Mouse (Mus musculus): ENCODE measurements around the gene Sh3d21. TPM values are rescaled to one million over a fixed set of nuclear protein-coding genes. Genes with fewer than 3 reads are reported as not detected.
A peak's percentile ranks its signal among the peaks of the same experiment; 100 is the strongest.

The Sh3d21 gene
- total and polyA plus RNA-seq, 3 experiments, result 1.5 to 2.7 (median 2.0) TPM

GRCm38 (mm10) chr4:126149041-126149676, 14.1 kb downstream of the Sh3d21 start:
- 22% methylated on average over 42 of the region's 42 CpGs for WGBS
- H3K4me3 ChIP-seq, result peak overlapping the region; percentile 61
- peak overlapping the region; percentile 95 for H3K27ac ChIP-seq
- intact Hi-C loops (cut with DNase I), result no loop called here
- no peaks in the 10 kb centered on the region for H3K79me2 ChIP-seq (replicated peaks; ENCODE audit: control insufficient read depth, insufficient read depth, low read length)
- H3K4me1 ChIP-seq (ENCODE audit: control insufficient read depth, insufficient read depth, low read length), result peaks cover 20% of the 10 kb centered on the region
- TF ChIP-seq CTCF (IDR thresholded peaks at IDR 0.05), result no peak
- no peak for TF ChIP-seq EP300 (IDR thresholded peaks at IDR 0.05; ENCODE audit: insufficient read depth, low read depth, low read length)
- TF ChIP-seq POLR2A (IDR thresholded peaks at IDR 0.05; ENCODE audit: insufficient read depth, low read depth, low read length), result no peak
- no peaks in the 10 kb centered on the region; the same call in 1 of the 2 replicates for H3K36me3 ChIP-seq (ENCODE audit: control insufficient read depth, insufficient read depth, low read length)
- H3K9ac ChIP-seq (ENCODE audit: low read depth, low read length), result peak overlapping the region; percentile 91
- no peak for DNase-seq
- no peaks in the 10 kb centered on the region for H3K27me3 ChIP-seq (ENCODE audit: control insufficient read depth, insufficient read depth, low read length)

- H3K79me2 ChIP-seq (replicated peaks; ENCODE audit: control insufficient read depth, insufficient read depth, low read length), result no peaks in the 10 kb centered on the region
- H3K27me3 ChIP-seq (ENCODE audit: control insufficient read depth, insufficient read depth, low read length), result no peaks in the 10 kb centered on the region
- peaks cover 20% of the 10 kb centered on the region for H3K4me1 ChIP-seq (ENCODE audit: control insufficient read depth, insufficient read depth, low read length)
- no peaks in the 10 kb centered on the region; the same call in 1 of the 2 replicates for H3K36me3 ChIP-seq (ENCODE audit: control insufficient read depth, insufficient read depth, low read length)
- H3K9ac ChIP-seq (ENCODE audit: low read depth, low read length), result peak overlapping the region; percentile 91
- peak; percentile 86 to 87 for DNase-seq
- TF ChIP-seq CTCF (IDR thresholded peaks at IDR 0.05), result peak; percentile 55
- TF ChIP-seq EP300 (IDR thresholded peaks at IDR 0.05; ENCODE audit: insufficient read depth, low read depth, low read length), result peak; percentile 16; the same call in 1 of the 2 replicates
- peak; percentile 80 for TF ChIP-seq POLR2A (IDR thresholded peaks at IDR 0.05; ENCODE audit: insufficient read depth, low read depth, low read length)
- 2% methylated on average over 65 of the region's 67 CpGs for WGBS
- intact Hi-C loops (cut with DNase I), result no loop called here
- H3K4me3 ChIP-seq, result peak overlapping the region; percentile 61
- H3K27ac ChIP-seq, result peak overlapping the region; percentile 95
Measured at GRCm38 (mm10) chr4:126148161-126148961, 14.9 kb downstream of the Sh3d21 start.

- WGBS, result 15% methylated on average over 24 of the region's 24 CpGs
- peaks cover 20% of the 10 kb centered on the region for H3K4me1 ChIP-seq (ENCODE audit: control insufficient read depth, insufficient read depth, low read length)
- H3K27me3 ChIP-seq (ENCODE audit: control insufficient read depth, insufficient read depth, low read length), result no peaks in the 10 kb centered on the region
- H3K36me3 ChIP-seq (ENCODE audit: control insufficient read depth, insufficient read depth, low read length), result no peaks in the 10 kb centered on the region; the same call in 1 of the 2 replicates
- peak; percentile 72 for DNase-seq
- no peak for TF ChIP-seq EP300 (IDR thresholded peaks at IDR 0.05; ENCODE audit: insufficient read depth, low read depth, low read length)
- TF ChIP-seq POLR2A (IDR thresholded peaks at IDR 0.05; ENCODE audit: insufficient read depth, low read depth, low read length), result no peak
- no peak for TF ChIP-seq CTCF (IDR thresholded peaks at IDR 0.05)
- peak within 1 kb of the TSS; percentile 91 for H3K9ac ChIP-seq (ENCODE audit: low read depth, low read length)
- intact Hi-C loops (cut with DNase I), result loop anchor here (2.0 kb wide), 1 partner anchor 35 kb away; no protein-coding TSS in a partner anchor
- peak within 1 kb of the TSS; percentile 95 for H3K27ac ChIP-seq
- no peaks in the 10 kb centered on the region for H3K79me2 ChIP-seq (replicated peaks; ENCODE audit: control insufficient read depth, insufficient read depth, low read length)
- H3K4me3 ChIP-seq, result peak within 1 kb of the TSS; percentile 61
Measured at GRCm38 (mm10) chr4:126147533-126148160, 15.6 kb downstream of the Sh3d21 start, which contains the start of gene Eva1b. Gene Eva1b, plus strand, starts transcription at chr4:126147744.

- no peak overlapping the region for H3K9ac ChIP-seq (ENCODE audit: low read depth, low read length)
- TF ChIP-seq EP300 (IDR thresholded peaks at IDR 0.05; ENCODE audit: insufficient read depth, low read depth, low read length) (no peak), POLR2A (IDR thresholded peaks at IDR 0.05; ENCODE audit: insufficient read depth, low read depth, low read length) (no peak), CTCF (IDR thresholded peaks at IDR 0.05) (no peak)
- no peaks in the 10 kb centered on the region for H3K79me2 ChIP-seq (replicated peaks; ENCODE audit: control insufficient read depth, insufficient read depth, low read length)
- intact Hi-C loops (cut with DNase I), result loop anchor here (2.0 kb wide), 1 partner anchor 34 kb away; no protein-coding TSS in a partner anchor
- no peaks in the 10 kb centered on the region for H3K27me3 ChIP-seq (ENCODE audit: control insufficient read depth, insufficient read depth, low read length)
- DNase-seq, result no peak
- 67% methylated on average over 9 of the region's 9 CpGs for WGBS
- H3K4me3 ChIP-seq, result no peak overlapping the region
- H3K36me3 ChIP-seq (ENCODE audit: control insufficient read depth, insufficient read depth, low read length), result no peaks in the 10 kb centered on the region; the same call in 1 of the 2 replicates
- peaks cover 20% of the 10 kb centered on the region for H3K4me1 ChIP-seq (ENCODE audit: control insufficient read depth, insufficient read depth, low read length)
- H3K27ac ChIP-seq, result peak overlapping the region; percentile 95
Measured at GRCm38 (mm10) chr4:126146974-126147532, 16.2 kb downstream of the Sh3d21 start.

GRCm38 (mm10) chr4:126145396-126145795, 17.9 kb downstream of the Sh3d21 start:
- Histone ChIP-seq H3K4me1 (ENCODE audit: control insufficient read depth, insufficient read depth, low read length) (peaks cover 18% of the 10 kb centered on the region), H3K27me3 (ENCODE audit: control insufficient read depth, insufficient read depth, low read length) (no peaks in the 10 kb centered on the region), H3K4me3 (no peak overlapping the region), H3K36me3 (ENCODE audit: control insufficient read depth, insufficient read depth, low read length) (no peaks in the 10 kb centered on the region; the same call in 1 of the 2 replicates), H3K79me2 (replicated peaks; ENCODE audit: control insufficient read depth, insufficient read depth, low read length) (no peaks in the 10 kb centered on the region), H3K9ac (ENCODE audit: low read depth, low read length) (no peak overlapping the region), H3K27ac (peak overlapping the region; percentile 38)
- intact Hi-C loops (cut with DNase I), result no loop called here
- WGBS, result 25% methylated on average over 4 of the region's 4 CpGs
- peak in 1 of 2 experiments; percentile 36 for DNase-seq
- TF ChIP-seq EP300 (IDR thresholded peaks at IDR 0.05; ENCODE audit: insufficient read depth, low read depth, low read length) (no peak), CTCF (IDR thresholded peaks at IDR 0.05) (peak; percentile 47), POLR2A (IDR thresholded peaks at IDR 0.05; ENCODE audit: insufficient read depth, low read depth, low read length) (no peak)

Data from heart, adult 2 months (tissue).